In genomic region chr11:70645461-70646258, GRCm38 (mm10) we compare ENCODE assay signal across 8 mouse cellular contexts. TPM values are rescaled to one million over a fixed set of nuclear protein-coding genes. Genes with fewer than 3 reads are reported as not detected.
DNase-seq lines count a peak whose midpoint lies in the region; ATAC-seq lines count a peak whose summit lies in the region.

No protein-coding gene starts in this region.

- DNase-seq in kidney, postnatal 4 days: no peak
- DNase-seq in embryonic facial prominence, embryonic 11.5 days (ENCODE audit: low spot score): no peak
- no peak for DNase-seq in hindbrain, embryonic 14.5 days (ENCODE audit: low spot score)
- no peak for DNase-seq in natural killer cell, adult 2 months (ENCODE audit: low spot score in 2 of 2)
- DNase-seq in MN1 (ENCODE audit: low spot score): no peak
- no peak for DNase-seq in adrenal gland, adult 2 months

- H3K27me3 ChIP-seq in kidney, embryonic 16.5 days (ENCODE audit: insufficient read depth, low read length): no peaks in the 10 kb centered on the region
- no peaks in the 10 kb centered on the region for H3K27me3 ChIP-seq in embryonic facial prominence, embryonic 11.5 days (ENCODE audit: control insufficient read depth, insufficient read depth, low read length)
- H3K27me3 ChIP-seq in hindbrain, embryonic 14.5 days (ENCODE audit: control insufficient read depth, insufficient read depth, low read length): no peaks in the 10 kb centered on the region
- H3K27me3 ChIP-seq in midbrain, embryonic 15.5 days (replicated peaks): no peaks in the 10 kb centered on the region

- peak overlapping the region; percentile 68 for H3K4me3 ChIP-seq in kidney, embryonic 16.5 days (ENCODE audit: low read length)
- peak overlapping the region; percentile 61 for H3K4me3 ChIP-seq in embryonic facial prominence, embryonic 11.5 days (ENCODE audit: low read depth, low read length)
- peak overlapping the region; percentile 74 for H3K4me3 ChIP-seq in hindbrain, embryonic 14.5 days (replicated peaks; ENCODE audit: low read length)
- H3K4me3 ChIP-seq in midbrain, embryonic 15.5 days: peak overlapping the region; percentile 80

- H3K9me3 ChIP-seq in kidney, embryonic 16.5 days (ENCODE audit: low read length): no peaks in the 10 kb centered on the region
- no peaks in the 10 kb centered on the region for H3K9me3 ChIP-seq in embryonic facial prominence, embryonic 11.5 days (replicated peaks; ENCODE audit: control insufficient read depth, low read length)
- no peaks in the 10 kb centered on the region for H3K9me3 ChIP-seq in hindbrain, embryonic 14.5 days (ENCODE audit: control insufficient read depth, low read length)
- H3K9me3 ChIP-seq in midbrain, embryonic 15.5 days: no peaks in the 10 kb centered on the region

- H3K4me1 ChIP-seq in kidney, embryonic 16.5 days (ENCODE audit: insufficient read depth, low read length): peaks cover 39% of the 10 kb centered on the region
- peaks cover 2% of the 10 kb centered on the region; the same call in 1 of the 2 replicates for H3K4me1 ChIP-seq in embryonic facial prominence, embryonic 11.5 days (ENCODE audit: control insufficient read depth, insufficient read depth, low read length)
- peaks cover 24% of the 10 kb centered on the region for H3K4me1 ChIP-seq in hindbrain, embryonic 14.5 days (replicated peaks; ENCODE audit: control insufficient read depth, insufficient read depth, low read length)
- peaks cover 33% of the 10 kb centered on the region for H3K4me1 ChIP-seq in midbrain, embryonic 15.5 days

- H3K4me2 ChIP-seq in kidney, embryonic 16.5 days (replicated peaks; ENCODE audit: low read depth, low read length): peak overlapping the region; percentile 92
- H3K4me2 ChIP-seq in embryonic facial prominence, embryonic 11.5 days (ENCODE audit: low read depth, low read length): peak overlapping the region; percentile 66
- peak overlapping the region; percentile 82 for H3K4me2 ChIP-seq in hindbrain, embryonic 14.5 days (replicated peaks)
- H3K4me2 ChIP-seq in midbrain, embryonic 15.5 days: peak overlapping the region; percentile 84

- H3K27ac ChIP-seq in kidney, embryonic 16.5 days (ENCODE audit: low read length): peak overlapping the region; percentile 96
- no peak overlapping the region for H3K27ac ChIP-seq in embryonic facial prominence, embryonic 11.5 days (replicated peaks; ENCODE audit: low read depth, low read length)
- peak overlapping the region; percentile 91; the same call in 1 of the 2 replicates for H3K27ac ChIP-seq in hindbrain, embryonic 14.5 days
- peak overlapping the region; percentile 95; the same call in 1 of the 2 replicates for H3K27ac ChIP-seq in midbrain, embryonic 15.5 days

- H3K36me3 ChIP-seq in kidney, embryonic 16.5 days (ENCODE audit: insufficient read depth, low read length): peaks cover 38% of the 10 kb centered on the region
- H3K36me3 ChIP-seq in embryonic facial prominence, embryonic 11.5 days (replicated peaks; ENCODE audit: control insufficient read depth, insufficient read depth, low read depth, low read length): peaks cover 8% of the 10 kb centered on the region
- peaks cover 55% of the 10 kb centered on the region for H3K36me3 ChIP-seq in hindbrain, embryonic 14.5 days (replicated peaks; ENCODE audit: control insufficient read depth, insufficient read depth)
- H3K36me3 ChIP-seq in midbrain, embryonic 15.5 days (replicated peaks): peaks cover 28% of the 10 kb centered on the region

- WGBS in kidney, embryonic 16.5 days: 86% methylated on average over 12 of the region's 12 CpGs
- 87% methylated on average over 12 of the region's 12 CpGs for WGBS in embryonic facial prominence, embryonic 11.5 days
- 91% methylated on average over 12 of the region's 12 CpGs for WGBS in hindbrain, embryonic 14.5 days
- WGBS in midbrain, embryonic 15.5 days: 93% methylated on average over 12 of the region's 12 CpGs

- no peak for ATAC-seq in kidney, embryonic 16.5 days (ENCODE audit: low FRiP score, low TSS enrichment)
- ATAC-seq in embryonic facial prominence, embryonic 11.5 days (replicated peaks; ENCODE audit: insufficient number of reproducible peaks, low FRiP score, low TSS enrichment, low read depth): no peak
- no peak for ATAC-seq in hindbrain, embryonic 14.5 days (ENCODE audit: low FRiP score)
- no peak; the same call in 1 of the 2 replicates for ATAC-seq in midbrain, embryonic 15.5 days (replicated peaks)

- H3K9ac ChIP-seq in kidney, embryonic 16.5 days (replicated peaks; ENCODE audit: low read length): peak overlapping the region; percentile 97
- peak overlapping the region; percentile 70 for H3K9ac ChIP-seq in embryonic facial prominence, embryonic 11.5 days (replicated peaks; ENCODE audit: low read length)
- peak overlapping the region; percentile 94 for H3K9ac ChIP-seq in hindbrain, embryonic 14.5 days
- H3K9ac ChIP-seq in midbrain, embryonic 15.5 days: peak overlapping the region; percentile 85

RNA-seq across cellular contexts. Expression of gene Rnf167, which starts 1.4 kb away (rescaled TPM):
- polyA plus RNA-seq in kidney, embryonic 16.5 days (2015; fragmentation: Nextera tagmentation; extraction: Ambion mirVana): 130 and 137 TPM in 2 replicates
- 81.9 and 92.8 TPM in 2 replicates for polyA plus RNA-seq in embryonic facial prominence, embryonic 11.5 days (2014; fragmentation: Nextera tagmentation; extraction: Ambion mirVana)
- 90.6 and 93.4 TPM in 2 replicates for polyA plus RNA-seq in hindbrain, embryonic 14.5 days (2014; fragmentation: Nextera tagmentation; extraction: Ambion mirVana)
- polyA plus RNA-seq in midbrain, embryonic 15.5 days (2015; fragmentation: Nextera tagmentation; extraction: Ambion mirVana): 114 and 122 TPM in 2 replicates
- 100 to 1,000 TPM in 1 of 2 experiments, 10 to 100 TPM in 1; 76.9 to 106 TPM for total RNA-seq in adrenal gland, adult 2 months (2021)
- polyA plus RNA-seq in adrenal gland, adult 2 months (2012; rRNA removed): 91.4 and 101 TPM in 2 replicates

RNA-seq across cellular contexts. Expression of gene Slc25a11, which starts 1.6 kb away (rescaled TPM):
- polyA plus RNA-seq in kidney, embryonic 16.5 days (2015; fragmentation: Nextera tagmentation; extraction: Ambion mirVana): 229 and 235 TPM in 2 replicates
- 144 and 150 TPM in 2 replicates for polyA plus RNA-seq in embryonic facial prominence, embryonic 11.5 days (2014; fragmentation: Nextera tagmentation; extraction: Ambion mirVana)
- 158 TPM in 2 replicates for polyA plus RNA-seq in hindbrain, embryonic 14.5 days (2014; fragmentation: Nextera tagmentation; extraction: Ambion mirVana)
- 180 and 181 TPM in 2 replicates for polyA plus RNA-seq in midbrain, embryonic 15.5 days (2015; fragmentation: Nextera tagmentation; extraction: Ambion mirVana)
- total RNA-seq in adrenal gland, adult 2 months (2021): 100 to 1,000 TPM; 124 to 140 TPM
- polyA plus RNA-seq in adrenal gland, adult 2 months (2012; rRNA removed): 118 and 139 TPM in 2 replicates

RNA-seq across cellular contexts. Expression of gene Gp1ba, which starts 6.7 kb away (rescaled TPM):
- 0.11 and 0.21 TPM in 2 replicates for polyA plus RNA-seq in kidney, embryonic 16.5 days (2015; fragmentation: Nextera tagmentation; extraction: Ambion mirVana)
- polyA plus RNA-seq in embryonic facial prominence, embryonic 11.5 days (2014; fragmentation: Nextera tagmentation; extraction: Ambion mirVana): 0.93 and 1.3 TPM in 2 replicates
- 0.29 and 0.43 TPM in 2 replicates for polyA plus RNA-seq in hindbrain, embryonic 14.5 days (2014; fragmentation: Nextera tagmentation; extraction: Ambion mirVana)
- 0.11 and 0.14 TPM in 2 replicates for polyA plus RNA-seq in midbrain, embryonic 15.5 days (2015; fragmentation: Nextera tagmentation; extraction: Ambion mirVana)
- total RNA-seq in adrenal gland, adult 2 months (2021): under 1 TPM in 1 of 2 experiments, not detected in 1; 0.12 TPM
- polyA plus RNA-seq in adrenal gland, adult 2 months (2012; rRNA removed): 0.03 TPM in 1 of 2 replicates, not detected in the other

RNA-seq across cellular contexts. Expression of gene Pfn1, which starts 8.8 kb away (rescaled TPM):
- 1,671 and 1,948 TPM in 2 replicates for polyA plus RNA-seq in kidney, embryonic 16.5 days (2015; fragmentation: Nextera tagmentation; extraction: Ambion mirVana)
- polyA plus RNA-seq in embryonic facial prominence, embryonic 11.5 days (2014; fragmentation: Nextera tagmentation; extraction: Ambion mirVana): 1,669 and 1,679 TPM in 2 replicates
- 662 and 703 TPM in 2 replicates for polyA plus RNA-seq in hindbrain, embryonic 14.5 days (2014; fragmentation: Nextera tagmentation; extraction: Ambion mirVana)
- 659 and 665 TPM in 2 replicates for polyA plus RNA-seq in midbrain, embryonic 15.5 days (2015; fragmentation: Nextera tagmentation; extraction: Ambion mirVana)
- 100 to 1,000 TPM; 833 to 893 TPM for total RNA-seq in adrenal gland, adult 2 months (2021)
- 2,948 and 4,143 TPM in 2 replicates for polyA plus RNA-seq in adrenal gland, adult 2 months (2012; rRNA removed)

RNA-seq across cellular contexts. Expression of gene Eno3, which starts 11.3 kb away (rescaled TPM):
- 23.1 and 28.0 TPM in 2 replicates for polyA plus RNA-seq in kidney, embryonic 16.5 days (2015; fragmentation: Nextera tagmentation; extraction: Ambion mirVana)
- 30.7 and 40.4 TPM in 2 replicates for polyA plus RNA-seq in embryonic facial prominence, embryonic 11.5 days (2014; fragmentation: Nextera tagmentation; extraction: Ambion mirVana)
- polyA plus RNA-seq in hindbrain, embryonic 14.5 days (2014; fragmentation: Nextera tagmentation; extraction: Ambion mirVana): 6.4 and 7.8 TPM in 2 replicates
- 8.0 and 8.3 TPM in 2 replicates for polyA plus RNA-seq in midbrain, embryonic 15.5 days (2015; fragmentation: Nextera tagmentation; extraction: Ambion mirVana)
- total RNA-seq in adrenal gland, adult 2 months (2021): 10 to 100 TPM; 18.3 to 67.6 TPM
- 8.0 and 16.9 TPM in 2 replicates for polyA plus RNA-seq in adrenal gland, adult 2 months (2012; rRNA removed)
